Mouse (Mus musculus): ENCODE results near the gene Rnf144b. TPM values are rescaled to one million over a fixed set of nuclear protein-coding genes. Genes with fewer than 3 reads are reported as not detected.

Rnf144b gene
- polyA plus RNA-seq, 1 experiment from 2014 or later, result 0.84 TPM

DNA sequence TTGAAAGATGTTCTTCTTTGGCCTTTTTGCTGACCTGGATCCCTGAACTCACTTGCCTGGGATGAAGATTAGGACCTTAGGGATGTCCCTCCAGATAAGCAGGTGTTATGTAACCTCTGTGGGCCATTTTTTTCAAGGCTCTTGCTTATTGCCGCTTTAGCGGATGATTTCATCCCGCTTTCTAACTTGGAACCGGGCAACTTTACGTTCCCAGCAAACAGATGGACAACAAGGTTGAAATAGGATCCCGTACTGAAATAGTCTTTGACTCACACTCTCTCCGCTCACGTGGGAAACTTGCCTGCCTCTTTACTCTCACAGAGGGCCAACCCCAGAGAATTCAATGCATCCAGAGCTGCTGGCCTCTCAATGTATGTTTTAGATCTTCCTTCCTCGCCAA is 61.3 kb downstream of the Rnf144b start:
- Histone ChIP-seq H3K4me1 (no peaks in the 10 kb centered on the region), H3K4me3 (no peak overlapping the region), H3K36me3 (no peaks in the 10 kb centered on the region), H3K9ac (replicated peaks) (no peak overlapping the region), H3K27me3 (no peaks in the 10 kb centered on the region), H3K4me2 (replicated peaks) (no peak overlapping the region), H3K9me3 (no peaks in the 10 kb centered on the region), H3K27ac (replicated peaks) (no peak overlapping the region)
- ATAC-seq (ENCODE audit: low FRiP score, low read depth), result no peak
- WGBS, result 87% methylated on average over 9 of the region's 9 CpGs

DNA sequence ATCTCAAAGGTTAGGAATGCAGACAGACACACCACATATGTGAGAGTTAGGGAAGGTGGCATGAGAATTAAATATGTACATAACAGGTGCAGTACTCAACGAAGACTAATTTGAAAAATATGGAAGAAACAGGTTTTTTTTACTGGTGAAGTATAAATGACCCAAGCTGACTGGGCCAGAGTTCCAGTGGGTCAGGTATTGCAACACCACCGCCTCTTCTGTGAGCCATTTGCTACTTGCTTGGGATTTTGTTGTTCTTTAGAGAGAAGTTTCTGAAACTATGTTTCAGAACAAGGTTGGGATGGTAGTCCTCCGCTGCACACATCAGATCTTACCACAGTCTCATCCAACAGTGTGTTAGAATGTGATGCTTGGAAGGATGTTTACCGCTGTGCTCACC is 65.4 kb downstream of the Rnf144b start:
- H3K9ac ChIP-seq (replicated peaks), result no peak overlapping the region
- H3K27me3 ChIP-seq, result peaks cover 2% of the 10 kb centered on the region
- no peaks in the 10 kb centered on the region for H3K9me3 ChIP-seq
- no peaks in the 10 kb centered on the region for H3K36me3 ChIP-seq
- no peak for ATAC-seq (ENCODE audit: low FRiP score, low read depth)
- H3K4me2 ChIP-seq (replicated peaks), result no peak overlapping the region
- H3K27ac ChIP-seq (replicated peaks), result no peak overlapping the region
- 82% methylated on average over 4 of the region's 4 CpGs for WGBS
- H3K4me3 ChIP-seq, result no peak overlapping the region
- H3K4me1 ChIP-seq, result no peaks in the 10 kb centered on the region

DNA sequence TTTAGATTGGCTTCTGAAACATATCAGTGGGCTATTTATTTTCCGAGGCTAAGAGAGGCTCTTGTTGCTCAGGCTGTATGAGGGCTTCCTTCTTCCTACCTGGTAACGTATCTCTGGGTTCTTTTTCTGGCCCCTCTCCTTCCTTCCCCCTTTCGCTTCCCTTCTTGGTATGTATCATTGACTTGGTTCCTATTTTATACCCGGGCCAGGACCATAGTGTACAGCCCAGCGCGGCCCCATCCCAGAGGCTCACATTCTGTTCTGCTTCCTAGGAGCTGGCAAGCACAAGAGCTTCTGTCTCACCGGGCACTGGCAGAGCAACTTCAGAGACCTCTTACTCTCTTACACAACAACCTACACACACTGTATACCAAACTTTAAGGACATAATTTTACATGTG is 67.5 kb downstream of the Rnf144b start:
- Histone ChIP-seq H3K9ac (replicated peaks) (no peak overlapping the region), H3K4me2 (replicated peaks) (no peak overlapping the region), H3K4me3 (no peak overlapping the region), H3K27me3 (peaks cover 24% of the 10 kb centered on the region), H3K36me3 (no peaks in the 10 kb centered on the region), H3K27ac (replicated peaks) (no peak overlapping the region), H3K9me3 (no peaks in the 10 kb centered on the region), H3K4me1 (peaks cover 14% of the 10 kb centered on the region)
- no peak for ATAC-seq (ENCODE audit: low FRiP score, low read depth)
- WGBS, result 91% methylated on average over 7 of the region's 7 CpGs

DNA sequence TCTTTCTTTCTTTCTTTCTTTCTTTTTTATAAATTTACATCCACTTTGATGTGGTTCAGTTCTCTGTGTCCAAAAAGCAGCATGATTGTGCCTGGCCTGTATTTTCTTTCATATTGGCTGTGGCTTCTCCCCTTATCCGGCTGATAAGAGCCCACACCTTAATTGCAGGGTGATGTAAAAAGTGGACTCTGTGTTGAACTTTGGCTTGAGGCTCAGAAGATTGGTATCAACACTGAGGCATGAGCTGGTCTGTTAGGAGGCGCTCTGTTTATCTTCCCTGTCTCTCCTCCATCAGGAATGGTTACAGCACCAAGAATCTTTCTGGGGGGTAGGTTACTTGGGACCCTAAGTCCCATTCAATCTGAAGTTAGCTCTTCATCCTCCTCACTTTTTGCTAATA is 69.7 kb downstream of the Rnf144b start:
- no peak for ATAC-seq (ENCODE audit: low FRiP score, low read depth)

DNA sequence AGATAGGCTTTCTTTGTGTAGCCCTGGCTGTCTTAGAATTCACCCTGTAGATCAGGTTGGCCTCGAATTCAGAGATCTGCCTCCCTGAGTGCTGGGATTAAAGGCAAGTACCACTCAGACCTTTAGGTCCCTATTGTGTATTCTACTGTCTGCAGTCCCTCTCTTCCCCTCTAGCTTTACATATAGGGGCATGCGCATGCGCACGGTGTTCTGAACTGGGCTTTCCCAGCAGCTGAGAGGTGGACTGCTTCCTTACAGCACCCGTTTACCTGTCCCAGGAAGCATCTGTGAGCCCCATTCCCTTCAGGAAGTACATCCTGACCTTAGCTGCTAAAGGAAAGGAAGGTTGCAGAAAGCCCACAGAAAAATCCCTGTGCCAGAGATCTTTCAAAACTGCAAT is 70.3 kb downstream of the Rnf144b start:
- no peak overlapping the region for H3K4me3 ChIP-seq
- WGBS, result 70% methylated on average over 5 of the region's 5 CpGs
- H3K27me3 ChIP-seq, result peaks cover 33% of the 10 kb centered on the region
- H3K9ac ChIP-seq (replicated peaks), result no peak overlapping the region
- H3K4me1 ChIP-seq, result peaks cover 14% of the 10 kb centered on the region
- no peak overlapping the region for H3K27ac ChIP-seq (replicated peaks)
- H3K36me3 ChIP-seq, result no peaks in the 10 kb centered on the region
- no peaks in the 10 kb centered on the region for H3K9me3 ChIP-seq
- no peak for ATAC-seq (ENCODE audit: low FRiP score, low read depth)
- no peak overlapping the region for H3K4me2 ChIP-seq (replicated peaks)

More for the DNA sequence above, 69.7 kb downstream of the Rnf144b start:
- Histone ChIP-seq H3K4me3 (no peak overlapping the region), H3K36me3 (no peaks in the 10 kb centered on the region), H3K4me1 (peaks cover 14% of the 10 kb centered on the region), H3K27me3 (peaks cover 33% of the 10 kb centered on the region), H3K9ac (replicated peaks) (no peak overlapping the region), H3K9me3 (no peaks in the 10 kb centered on the region), H3K4me2 (replicated peaks) (no peak overlapping the region), H3K27ac (replicated peaks) (no peak overlapping the region)
- WGBS, result 82% methylated on average over 2 of the region's 2 CpGs

DNA sequence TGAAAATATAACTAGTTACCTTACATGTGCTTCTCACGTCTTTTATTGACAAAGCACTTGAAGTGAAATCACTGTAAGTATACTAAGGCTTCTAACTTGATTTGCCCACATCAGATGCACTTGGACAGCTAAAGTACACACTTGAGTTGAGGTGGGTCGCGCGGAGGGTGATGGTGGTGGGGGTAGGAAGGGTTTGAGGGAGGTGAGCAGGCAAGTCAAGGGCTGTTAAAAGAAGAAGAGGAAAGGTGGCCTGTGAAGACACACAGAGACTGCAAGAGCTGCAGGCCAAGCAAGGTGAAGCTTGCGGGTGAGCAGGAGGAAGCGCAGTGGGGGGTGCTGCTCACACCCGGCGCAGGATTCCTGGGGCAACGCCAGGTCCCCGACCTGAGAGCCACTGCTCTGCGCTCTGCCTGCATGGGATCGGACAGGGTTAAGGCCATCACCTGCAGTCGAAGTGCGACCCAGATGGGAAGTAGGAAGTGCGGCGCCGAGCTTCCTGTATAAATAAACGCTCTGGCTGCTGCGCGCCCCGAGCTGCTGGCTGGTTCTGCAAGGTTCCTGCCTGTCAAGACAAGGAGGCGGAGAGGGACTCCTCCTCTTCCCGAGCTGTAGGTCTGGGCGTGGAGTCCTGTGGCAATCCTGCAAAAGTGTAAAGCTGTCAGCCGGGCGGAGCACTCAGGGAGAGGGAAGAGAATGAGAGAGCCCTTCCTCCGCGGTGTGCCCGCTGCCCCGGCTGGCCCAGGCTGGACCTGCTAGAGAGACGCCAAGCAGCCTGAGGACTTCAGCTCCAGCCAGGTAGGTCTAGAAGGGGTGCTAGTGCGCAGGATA is 71.1 kb downstream of the Rnf144b start:
- no peaks in the 10 kb centered on the region for H3K9me3 ChIP-seq
- H3K36me3 ChIP-seq, result no peaks in the 10 kb centered on the region
- ATAC-seq (ENCODE audit: low FRiP score, low read depth), result no peak
- 8% methylated on average over 32 of the region's 32 CpGs for WGBS
- peak overlapping the region; percentile 90 for H3K4me2 ChIP-seq (replicated peaks)
- peak overlapping the region; percentile 52 for H3K4me3 ChIP-seq
- H3K27me3 ChIP-seq, result peaks cover 33% of the 10 kb centered on the region
- peak overlapping the region; percentile 65 for H3K9ac ChIP-seq (replicated peaks)
- no peak overlapping the region for H3K27ac ChIP-seq (replicated peaks)
- H3K4me1 ChIP-seq, result peaks cover 14% of the 10 kb centered on the region

DNA sequence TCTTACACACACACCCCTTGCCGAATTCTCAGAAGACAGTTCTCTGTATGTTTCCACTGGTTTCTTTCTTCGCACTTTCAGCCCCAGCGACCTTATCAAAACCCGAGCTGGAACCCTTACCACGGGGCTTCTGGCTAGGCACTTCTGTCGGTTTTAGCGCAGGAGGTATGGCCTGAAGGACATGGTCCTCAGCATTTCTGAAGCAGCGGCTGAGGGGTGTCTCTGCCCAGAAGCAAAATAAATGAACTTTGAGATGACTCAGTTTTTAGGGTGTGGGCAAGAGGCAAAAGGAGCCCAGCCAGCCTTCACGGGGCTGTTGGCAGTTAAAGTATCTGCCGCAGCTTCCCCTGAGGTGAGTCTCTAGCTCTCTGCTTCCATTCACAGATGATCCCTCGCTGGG is 72.2 kb downstream of the Rnf144b start:
- H3K4me1 ChIP-seq, result peaks cover 14% of the 10 kb centered on the region
- H3K36me3 ChIP-seq, result no peaks in the 10 kb centered on the region
- H3K9ac ChIP-seq (replicated peaks), result no peak overlapping the region
- WGBS, result 33% methylated on average over 11 of the region's 11 CpGs
- no peak overlapping the region for H3K27ac ChIP-seq (replicated peaks)
- H3K4me3 ChIP-seq, result no peak overlapping the region
- ATAC-seq (ENCODE audit: low FRiP score, low read depth), result no peak
- no peaks in the 10 kb centered on the region for H3K9me3 ChIP-seq
- peak overlapping the region; percentile 90; the same call in 1 of the 2 replicates for H3K4me2 ChIP-seq (replicated peaks)
- peaks cover 33% of the 10 kb centered on the region for H3K27me3 ChIP-seq

DNA sequence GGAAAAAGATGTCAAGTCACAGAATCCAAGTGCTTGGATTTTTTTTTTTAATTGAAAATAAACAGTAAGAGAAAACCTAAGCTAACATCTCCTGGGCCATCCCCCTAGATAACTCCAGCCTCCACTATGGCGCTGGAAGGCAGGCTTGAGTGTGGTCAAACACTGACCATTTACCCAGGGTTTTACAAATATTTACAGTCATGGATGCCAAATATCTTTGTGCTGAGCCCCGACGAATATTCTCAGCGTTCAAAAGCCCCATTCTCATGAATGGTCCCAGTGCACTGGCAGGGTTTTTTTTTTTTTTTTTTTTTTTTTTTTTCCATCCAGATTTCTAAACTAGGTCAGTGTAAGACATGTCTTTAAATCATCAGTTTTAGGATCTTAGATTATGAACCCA is 73.0 kb downstream of the Rnf144b start:
- Histone ChIP-seq H3K9me3 (no peaks in the 10 kb centered on the region), H3K4me3 (no peak overlapping the region), H3K36me3 (no peaks in the 10 kb centered on the region), H3K27me3 (peaks cover 33% of the 10 kb centered on the region), H3K27ac (replicated peaks) (no peak overlapping the region), H3K4me2 (replicated peaks) (no peak overlapping the region), H3K9ac (replicated peaks) (no peak overlapping the region), H3K4me1 (peaks cover 14% of the 10 kb centered on the region)
- no peak for ATAC-seq (ENCODE audit: low FRiP score, low read depth)
- WGBS, result 76% methylated on average over 4 of the region's 4 CpGs

DNA sequence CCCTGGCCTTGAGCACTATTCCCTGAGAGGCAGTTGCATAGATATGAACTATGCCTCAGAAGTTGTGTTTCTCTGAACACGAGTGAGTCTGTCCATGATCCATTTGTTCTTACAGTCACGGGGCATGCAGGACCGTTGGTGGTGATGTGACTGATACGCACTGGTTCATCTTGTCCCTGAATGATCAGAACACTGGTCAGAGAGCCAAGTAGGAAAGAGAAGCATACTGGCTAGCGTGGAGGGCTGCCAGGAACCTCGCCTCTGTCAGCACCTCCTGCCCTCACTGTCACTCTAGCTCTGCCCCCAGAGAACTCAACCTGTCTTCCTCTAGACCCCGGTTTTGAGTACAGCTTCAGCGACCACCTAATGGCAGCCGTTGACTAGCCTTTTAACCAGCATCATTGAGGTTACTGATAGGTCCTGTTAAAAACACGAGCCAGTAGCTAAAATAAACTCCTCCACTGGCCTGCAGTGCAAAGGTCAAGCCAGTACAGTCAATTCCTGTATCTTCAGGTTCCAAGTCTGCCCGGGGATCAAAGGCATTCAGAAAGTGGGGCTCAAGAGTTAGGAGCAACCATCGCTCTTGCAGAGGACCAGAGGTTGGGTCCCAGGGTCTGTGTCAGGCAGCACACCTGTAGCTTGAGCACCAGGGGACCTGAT is 77.7 kb downstream of the Rnf144b start:
- 88% methylated on average over 12 of the region's 12 CpGs for WGBS
- H3K27me3 ChIP-seq, result peaks cover 7% of the 10 kb centered on the region
- no peaks in the 10 kb centered on the region for H3K4me1 ChIP-seq
- no peak for ATAC-seq (ENCODE audit: low FRiP score, low read depth)
- no peak overlapping the region for H3K27ac ChIP-seq (replicated peaks)
- no peaks in the 10 kb centered on the region for H3K9me3 ChIP-seq
- H3K4me3 ChIP-seq, result no peak overlapping the region
- no peak overlapping the region for H3K9ac ChIP-seq (replicated peaks)
- H3K4me2 ChIP-seq (replicated peaks), result no peak overlapping the region
- no peaks in the 10 kb centered on the region for H3K36me3 ChIP-seq

DNA sequence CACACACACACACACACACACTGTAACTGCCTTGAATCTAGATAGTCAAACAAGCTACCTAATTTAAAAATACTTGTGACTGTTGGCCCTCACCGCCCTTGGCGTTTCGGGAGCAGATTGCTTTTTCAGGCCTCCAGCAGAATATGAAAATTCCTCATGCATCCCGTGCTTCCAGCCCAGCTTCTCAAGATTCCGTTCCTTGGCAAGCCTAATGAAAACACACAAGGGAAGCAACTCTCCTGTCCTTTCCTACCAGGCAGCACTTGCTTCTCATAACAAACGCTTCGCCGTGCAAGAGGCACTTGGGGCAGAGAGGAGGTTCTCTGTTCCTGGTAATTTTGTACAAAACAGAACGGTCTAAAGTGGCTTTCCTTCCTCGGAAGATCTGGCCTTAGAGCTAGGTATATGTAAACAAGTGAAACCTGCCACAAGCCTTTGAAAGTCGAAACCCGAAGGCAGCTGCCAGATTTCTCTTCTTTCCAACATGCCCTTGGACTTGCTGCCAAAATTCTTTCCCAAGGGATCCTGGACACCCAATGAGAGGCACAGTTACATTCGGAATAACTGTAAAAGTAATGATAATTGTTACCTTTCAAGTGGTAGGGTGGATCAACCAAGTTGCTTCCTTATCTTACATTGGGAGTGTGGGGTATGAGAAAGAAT is 79.6 kb downstream of the Rnf144b start:
- ATAC-seq (ENCODE audit: low FRiP score, low read depth), result no peak
- Histone ChIP-seq H3K4me2 (replicated peaks) (no peak overlapping the region), H3K36me3 (no peaks in the 10 kb centered on the region), H3K9me3 (peaks cover 6% of the 10 kb centered on the region; the same call in 1 of the 2 replicates), H3K4me3 (no peak overlapping the region), H3K4me1 (no peaks in the 10 kb centered on the region), H3K27me3 (no peaks in the 10 kb centered on the region), H3K9ac (replicated peaks) (no peak overlapping the region), H3K27ac (replicated peaks) (no peak overlapping the region)
- WGBS, result 81% methylated on average over 13 of the region's 13 CpGs

DNA sequence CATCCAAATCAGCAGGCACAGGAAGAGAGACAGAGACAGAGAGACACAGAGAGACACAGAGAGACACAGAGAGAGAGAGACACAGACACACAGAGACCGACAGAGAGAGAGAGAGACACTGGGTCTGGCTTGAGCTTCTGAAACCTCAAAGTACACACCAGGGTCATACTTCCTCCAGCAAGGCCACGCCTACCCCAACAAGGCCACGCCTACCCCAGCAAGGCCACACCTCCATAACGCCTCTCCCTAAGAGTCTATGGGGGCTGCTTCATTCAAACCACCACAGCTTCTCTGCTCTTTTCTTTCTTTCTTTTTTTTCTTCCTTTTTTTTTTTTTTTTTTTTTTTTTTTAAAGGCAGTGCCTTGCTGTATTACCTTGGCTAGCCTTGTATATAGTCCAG is 88.0 kb downstream of the Rnf144b start:
- Histone ChIP-seq H3K9ac (replicated peaks) (no peak overlapping the region), H3K27ac (replicated peaks) (no peak overlapping the region), H3K4me3 (no peak overlapping the region), H3K36me3 (no peaks in the 10 kb centered on the region), H3K4me1 (no peaks in the 10 kb centered on the region), H3K9me3 (peaks cover 6% of the 10 kb centered on the region; the same call in 1 of the 2 replicates), H3K4me2 (replicated peaks) (no peak overlapping the region), H3K27me3 (no peaks in the 10 kb centered on the region)
- ATAC-seq (ENCODE audit: low FRiP score, low read depth), result no peak
- 82% methylated on average over 4 of the region's 4 CpGs for WGBS

DNA sequence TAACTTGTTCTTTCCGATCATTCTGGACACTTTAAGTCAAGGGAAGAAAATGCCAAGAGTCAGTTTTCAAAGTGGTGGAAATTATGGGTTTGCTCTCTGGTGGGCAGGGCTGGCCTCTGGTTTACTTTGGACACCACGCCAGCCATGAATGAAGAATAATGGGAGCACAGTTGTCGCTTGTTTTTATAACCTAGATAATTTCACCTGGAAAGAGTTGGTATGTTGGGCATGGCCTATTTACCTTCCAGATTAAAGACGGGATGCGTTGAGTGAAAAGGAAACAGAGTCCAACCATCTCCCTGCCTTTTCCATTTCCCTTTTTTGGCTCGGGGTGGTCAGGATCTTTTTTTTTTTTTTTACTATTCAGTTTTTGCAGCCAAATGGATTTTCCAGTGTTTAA is 88.5 kb downstream of the Rnf144b start:
- no peak overlapping the region for H3K27ac ChIP-seq (replicated peaks)
- ATAC-seq (ENCODE audit: low FRiP score, low read depth), result no peak
- no peak overlapping the region for H3K4me3 ChIP-seq
- H3K27me3 ChIP-seq, result no peaks in the 10 kb centered on the region
- peaks cover 6% of the 10 kb centered on the region; the same call in 1 of the 2 replicates for H3K9me3 ChIP-seq
- H3K4me2 ChIP-seq (replicated peaks), result no peak overlapping the region
- no peak overlapping the region for H3K9ac ChIP-seq (replicated peaks)
- H3K36me3 ChIP-seq, result no peaks in the 10 kb centered on the region
- no peaks in the 10 kb centered on the region for H3K4me1 ChIP-seq
- WGBS, result 91% methylated on average over 6 of the region's 6 CpGs
